Mouse (Mus musculus): Measurements from ENCODE around the gene Tbl2. TPM values are rescaled to one million over a fixed set of nuclear protein-coding genes. Genes with fewer than 3 reads are reported as not detected.

The Tbl2 gene
- polyA plus RNA-seq, 2 experiments = 5.5 to 10.2 TPM

DNA sequence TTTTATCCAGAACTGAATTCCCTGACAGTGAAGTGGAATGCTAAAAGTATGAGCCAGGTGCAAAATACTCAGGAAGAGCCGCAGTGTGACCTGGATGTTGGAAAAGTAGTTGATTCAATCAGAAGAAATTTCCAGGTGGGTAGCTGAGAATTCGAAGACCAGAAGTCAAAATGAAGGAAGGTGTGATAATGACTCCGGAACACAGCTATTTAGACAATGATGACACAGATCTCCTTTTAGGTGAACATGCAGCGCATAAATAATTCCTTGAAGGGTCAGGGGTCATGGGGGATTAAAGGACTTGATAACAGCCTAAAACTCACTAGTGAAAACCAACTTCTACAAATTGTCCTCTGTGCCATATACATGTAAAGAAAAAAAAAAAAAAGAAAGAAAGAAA lies 18.0 kb downstream of the Tbl2 start:
- H3K27ac ChIP-seq = peak overlapping the region; percentile 88; the same call in 1 of the 2 replicates
- H3K36me3 ChIP-seq (replicated peaks; ENCODE audit: control insufficient read depth, insufficient read depth, low read depth) = peaks cover 13% of the 10 kb centered on the region
- no peak for ATAC-seq (ENCODE audit: insufficient read depth)
- no peak overlapping the region for H3K4me3 ChIP-seq (ENCODE audit: insufficient read depth in 1 of 2, low read depth in 2 of 2, low read length in 2 of 2)
- TF ChIP-seq CTCF (IDR thresholded peaks at IDR 0.05; ENCODE audit: low read depth) (no peak), EP300 (IDR thresholded peaks at IDR 0.05; ENCODE audit: low read depth) (no peak)
- no peak for DNase-seq (ENCODE audit: low read depth in 3 of 3, low spot score in 3 of 3)
- WGBS (ENCODE audit: insufficient replicate concordance) = 87% methylated on average over 4 of the region's 4 CpGs
- H3K27me3 ChIP-seq (ENCODE audit: control insufficient read depth, insufficient read depth, low read length) = no peaks in the 10 kb centered on the region
- no peak overlapping the region; the same call in 1 of the 2 replicates for H3K9ac ChIP-seq (replicated peaks)
- H3K9me3 ChIP-seq (ENCODE audit: control insufficient read depth, low read length) = no peaks in the 10 kb centered on the region
- H3K4me2 ChIP-seq (ENCODE audit: low read depth) = peak overlapping the region; percentile 72
- H3K4me1 ChIP-seq (replicated peaks; ENCODE audit: control insufficient read depth in 2 of 2, insufficient read depth in 2 of 2, low read length in 1 of 2) = peaks cover 16 to 23% of the 10 kb centered on the region in 2 experiments

DNA sequence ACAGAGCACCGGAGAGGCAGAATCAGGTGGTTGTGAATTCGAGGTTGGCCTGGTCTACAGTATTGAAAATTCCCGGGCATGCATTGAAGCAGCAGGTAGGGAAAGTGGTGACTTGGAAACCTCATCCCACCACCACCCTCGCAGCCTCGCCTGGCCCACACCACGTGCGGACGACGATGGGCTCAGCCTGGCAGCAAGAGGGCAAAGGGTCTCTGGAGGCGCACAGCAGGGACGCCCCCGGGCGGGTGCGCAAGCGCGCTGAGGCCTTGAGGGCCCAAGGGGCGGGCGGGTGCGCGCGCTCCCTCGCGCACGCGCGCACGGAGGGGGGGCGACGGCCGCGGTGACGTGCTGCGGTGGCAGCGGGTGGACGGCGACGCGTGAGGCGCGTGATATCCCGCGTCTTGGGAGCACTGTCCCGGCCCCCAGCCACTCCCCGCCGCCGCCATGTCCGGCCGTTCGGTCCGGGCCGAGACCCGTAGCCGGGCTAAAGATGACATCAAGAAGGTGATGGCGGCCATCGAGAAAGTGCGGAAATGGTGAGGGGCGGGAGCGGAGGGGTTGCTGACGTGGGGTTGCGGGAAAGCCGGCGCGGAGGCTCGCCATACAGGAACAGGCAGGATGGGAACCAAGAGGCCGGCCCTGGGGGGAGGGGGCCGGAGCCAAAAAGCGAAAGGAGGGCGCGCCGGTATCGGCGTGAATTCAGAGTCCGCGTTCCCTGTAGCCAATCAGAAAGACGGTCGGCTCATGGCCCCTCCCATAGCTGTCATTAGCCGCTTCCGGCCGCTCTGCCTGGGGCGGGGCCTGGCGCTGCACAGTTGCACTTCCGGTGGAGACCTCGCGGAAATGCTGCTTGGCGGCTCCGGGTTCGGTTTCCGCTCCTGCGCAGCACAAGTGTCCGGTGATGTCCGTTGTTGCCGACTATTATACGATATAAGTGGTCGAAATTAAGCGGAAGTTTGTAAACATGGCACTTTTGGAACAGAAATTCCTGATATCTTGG lies 18.9 kb downstream of the Tbl2 start, which contains the start of gene Bcl7b:
Gene Bcl7b, plus strand, starts transcription at position 221 of the 1,000 bp plus-strand sequence.
- H3K36me3 ChIP-seq (replicated peaks; ENCODE audit: control insufficient read depth, insufficient read depth, low read depth) = peaks cover 22% of the 10 kb centered on the region
- H3K27ac ChIP-seq = peak within 1 kb of the TSS; percentile 88
- H3K4me3 ChIP-seq (ENCODE audit: insufficient read depth in 1 of 2, low read depth in 2 of 2, low read length in 2 of 2) = peak within 1 kb of the TSS; percentile 76 to 85
- 2% methylated on average over 83 of the region's 95 CpGs for WGBS (ENCODE audit: insufficient replicate concordance)
- H3K4me1 ChIP-seq (replicated peaks; ENCODE audit: control insufficient read depth in 2 of 2, insufficient read depth in 2 of 2, low read length in 1 of 2) = peaks cover 16 to 23% of the 10 kb centered on the region in 2 experiments
- peak within 1 kb of the TSS; percentile 88 for H3K9ac ChIP-seq (replicated peaks)
- TF ChIP-seq EP300 (IDR thresholded peaks at IDR 0.05; ENCODE audit: low read depth) (no peak), CTCF (IDR thresholded peaks at IDR 0.05; ENCODE audit: low read depth) (peak; percentile 23; the same call in 1 of the 2 replicates)
- peak; percentile 97 for ATAC-seq (ENCODE audit: insufficient read depth)
- H3K9me3 ChIP-seq (ENCODE audit: control insufficient read depth, low read length) = no peaks in the 10 kb centered on the region
- no peaks in the 10 kb centered on the region for H3K27me3 ChIP-seq (ENCODE audit: control insufficient read depth, insufficient read depth, low read length)
- peak within 1 kb of the TSS; percentile 82 for H3K4me2 ChIP-seq (ENCODE audit: low read depth)
- DNase-seq (ENCODE audit: low read depth in 3 of 3, low spot score in 3 of 3) = peak; percentile 94

- no peaks in the 10 kb centered on the region for H3K27me3 ChIP-seq (ENCODE audit: control insufficient read depth, insufficient read depth, low read length)
- H3K9ac ChIP-seq (replicated peaks) = peak overlapping the region; percentile 88
- ATAC-seq (ENCODE audit: insufficient read depth) (no peak), DNase-seq (ENCODE audit: low read depth in 3 of 3, low spot score in 3 of 3) (no peak)
- TF ChIP-seq CTCF (IDR thresholded peaks at IDR 0.05; ENCODE audit: low read depth) = no peak
- TF ChIP-seq EP300 (IDR thresholded peaks at IDR 0.05; ENCODE audit: low read depth) = no peak
- H3K9me3 ChIP-seq (ENCODE audit: control insufficient read depth, low read length) = no peaks in the 10 kb centered on the region
- H3K4me1 ChIP-seq (replicated peaks; ENCODE audit: control insufficient read depth in 2 of 2, insufficient read depth in 2 of 2, low read length in 1 of 2) = peaks cover 16 to 23% of the 10 kb centered on the region in 2 experiments
- H3K4me3 ChIP-seq (ENCODE audit: insufficient read depth in 1 of 2, low read depth in 2 of 2, low read length in 2 of 2) = peak overlapping the region; percentile 76 to 85
- peak overlapping the region; percentile 82 for H3K4me2 ChIP-seq (ENCODE audit: low read depth)
- no peak overlapping the region; the same call in 1 of the 2 replicates for H3K27ac ChIP-seq
- 84% methylated on average over 5 of the region's 5 CpGs for WGBS (ENCODE audit: insufficient replicate concordance)
- H3K36me3 ChIP-seq (replicated peaks; ENCODE audit: control insufficient read depth, insufficient read depth, low read depth) = peaks cover 23% of the 10 kb centered on the region
Measured at GRCm38 (mm10) chr5:135169479-135169878, 20.0 kb downstream of the Tbl2 start.

DNA sequence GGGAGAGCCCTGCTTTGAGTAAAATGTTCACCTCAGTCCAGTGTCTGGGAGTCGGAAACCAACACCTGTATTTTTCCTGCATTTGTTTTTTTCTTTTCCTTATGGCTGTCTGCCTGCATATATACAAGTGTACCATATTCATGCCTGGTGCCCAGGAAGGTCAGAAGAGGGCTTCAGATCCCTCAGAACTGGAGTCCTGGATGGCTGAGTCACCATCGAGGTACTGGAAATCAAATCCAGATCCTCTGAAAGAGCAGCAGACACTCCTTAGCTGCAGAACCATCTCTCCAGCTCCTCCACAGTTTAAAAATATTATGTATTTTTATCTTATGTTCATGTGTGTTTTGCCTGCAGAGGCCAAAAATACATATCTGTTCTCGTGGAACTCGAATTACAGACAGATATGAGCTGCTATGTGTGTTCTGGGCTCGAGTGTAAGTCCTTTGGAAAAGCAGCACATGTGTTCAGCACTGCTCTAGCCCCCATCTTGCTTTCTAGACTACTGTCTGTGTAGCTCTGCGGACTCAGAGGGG lies 22.3 kb downstream of the Tbl2 start:
- Histone ChIP-seq H3K4me2 (ENCODE audit: low read depth) (no peak overlapping the region), H3K9ac (replicated peaks) (no peak overlapping the region; the same call in 1 of the 2 replicates), H3K36me3 (replicated peaks; ENCODE audit: control insufficient read depth, insufficient read depth, low read depth) (peaks cover 23% of the 10 kb centered on the region), H3K27ac (no peak overlapping the region), H3K4me1 (replicated peaks; ENCODE audit: control insufficient read depth in 2 of 2, insufficient read depth in 2 of 2, low read length in 1 of 2) (peaks cover 16 to 23% of the 10 kb centered on the region in 2 experiments), H3K4me3 (ENCODE audit: insufficient read depth in 1 of 2, low read depth in 2 of 2, low read length in 2 of 2) (no peak overlapping the region), H3K27me3 (ENCODE audit: control insufficient read depth, insufficient read depth, low read length) (no peaks in the 10 kb centered on the region), H3K9me3 (ENCODE audit: control insufficient read depth, low read length) (no peaks in the 10 kb centered on the region)
- WGBS (ENCODE audit: insufficient replicate concordance) = 85% methylated on average over 6 of the region's 6 CpGs
- no peak for ATAC-seq (ENCODE audit: insufficient read depth)
- no peak for DNase-seq (ENCODE audit: low read depth in 3 of 3, low spot score in 3 of 3)
- TF ChIP-seq CTCF (IDR thresholded peaks at IDR 0.05; ENCODE audit: low read depth) = no peak
- TF ChIP-seq EP300 (IDR thresholded peaks at IDR 0.05; ENCODE audit: low read depth) = no peak

DNA sequence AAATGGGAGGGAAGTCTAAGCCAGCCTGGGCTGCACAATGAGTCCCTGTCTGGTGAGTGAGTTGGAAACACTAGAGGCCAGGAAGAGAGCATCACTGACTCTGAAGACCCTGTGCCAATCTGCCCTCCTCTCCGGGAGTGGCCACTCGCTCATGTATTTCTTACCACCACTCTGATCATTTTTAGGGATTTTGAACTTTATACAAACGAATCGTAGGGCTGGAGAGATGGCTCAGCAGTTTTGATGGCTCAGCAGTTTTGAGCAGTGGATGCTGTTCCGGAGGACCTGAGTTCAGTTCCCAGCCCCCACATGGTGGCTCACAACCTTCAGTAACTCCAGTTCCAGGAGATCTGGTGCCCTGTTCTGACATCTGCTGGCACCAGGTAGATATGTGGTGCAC lies 23.5 kb downstream of the Tbl2 start:
- WGBS (ENCODE audit: insufficient replicate concordance) = 92% methylated on average over 5 of the region's 5 CpGs
- no peak for TF ChIP-seq EP300 (IDR thresholded peaks at IDR 0.05; ENCODE audit: low read depth)
- TF ChIP-seq CTCF (IDR thresholded peaks at IDR 0.05; ENCODE audit: low read depth) = no peak
- H3K9ac ChIP-seq (replicated peaks) = no peak overlapping the region
- no peak overlapping the region for H3K4me2 ChIP-seq (ENCODE audit: low read depth)
- H3K27me3 ChIP-seq (ENCODE audit: control insufficient read depth, insufficient read depth, low read length) = no peaks in the 10 kb centered on the region
- DNase-seq (ENCODE audit: low read depth in 3 of 3, low spot score in 3 of 3) (no peak), ATAC-seq (ENCODE audit: insufficient read depth) (no peak)
- no peak overlapping the region for H3K27ac ChIP-seq
- peaks cover 16 to 19% of the 10 kb centered on the region in 2 experiments for H3K4me1 ChIP-seq (replicated peaks; ENCODE audit: control insufficient read depth in 2 of 2, insufficient read depth in 2 of 2, low read length in 1 of 2)
- no peaks in the 10 kb centered on the region for H3K9me3 ChIP-seq (ENCODE audit: control insufficient read depth, low read length)
- H3K4me3 ChIP-seq (ENCODE audit: insufficient read depth in 1 of 2, low read depth in 2 of 2, low read length in 2 of 2) = no peak overlapping the region
- peaks cover 32% of the 10 kb centered on the region for H3K36me3 ChIP-seq (replicated peaks; ENCODE audit: control insufficient read depth, insufficient read depth, low read depth)

Measured in liver, embryonic 14.5 days (tissue).